9 mouse cellular contexts compared by ENCODE assay signal in genomic region chrX:73063512-73064414, GRCm38 (mm10). TPM values are rescaled to one million over a fixed set of nuclear protein-coding genes. Genes with fewer than 3 reads are reported as not detected.
DNase-seq lines count a peak whose midpoint lies in the region; ATAC-seq and TF ChIP-seq lines count a peak whose summit lies in the region.
"Had no signal": no experiment of that assay in that cellular context is flagged by ENCODE, and none has a peak within 500 bp of the region (broad histone marks: within the 10 kb centered on the region; RNA-seq: fewer than 3 reads in every experiment).

No protein-coding gene starts in this region.

- H3K36me3 ChIP-seq in ES-E14 (ENCODE audit: control insufficient read depth, insufficient read depth, low read length, poor library complexity, severe bottlenecking), result no peaks in the 10 kb centered on the region
- H3K36me3 ChIP-seq in forebrain, embryonic 10.5 days (replicated peaks), result no peaks in the 10 kb centered on the region
- no peaks in the 10 kb centered on the region for H3K36me3 ChIP-seq in neural tube, embryonic 11.5 days (ENCODE audit: control insufficient read depth, insufficient read depth, low read length)

- peaks cover 0 to 2% of the 10 kb centered on the region in 2 experiments; a peak in 1 of 4 replicates for H3K4me1 ChIP-seq in ES-E14 (ENCODE audit: control insufficient read depth in 2 of 2, insufficient read depth in 2 of 2, low read length in 2 of 2, poor library complexity in 1 of 2)
- peaks cover 12% of the 10 kb centered on the region for H3K4me1 ChIP-seq in forebrain, embryonic 10.5 days
- no peaks in the 10 kb centered on the region for H3K4me1 ChIP-seq in neural tube, embryonic 11.5 days (ENCODE audit: control insufficient read depth, insufficient read depth, low read length)

- H3K9ac ChIP-seq in ES-E14 (ENCODE audit: insufficient read depth, low read depth, low read length, poor library complexity, severe bottlenecking), result no peak overlapping the region
- H3K9ac ChIP-seq in neural tube, embryonic 11.5 days (ENCODE audit: low read length), result peak overlapping the region; percentile 41

- peak; percentile 16 for DNase-seq in gastrocnemius, adult 2 months
- DNase-seq in gastrocnemius, postnatal 25 days, result no peak
- DNase-seq in ES-E14 (ENCODE audit: low read depth, low spot score), result no peak
- peak; percentile 35 for DNase-seq in forebrain, embryonic 10.5 days (ENCODE audit: extremely low spot score, low spot score)
- DNase-seq in layer of hippocampus, postnatal 25 days (ENCODE audit: extremely low spot score in 1 of 2, low spot score in 1 of 2), result peak; percentile 26 to 29
- DNase-seq in neural tube, embryonic 11.5 days (ENCODE audit: low spot score), result peak; percentile 51
- DNase-seq in thymus, postnatal 25 days, result no peak
- no peak for DNase-seq in spleen, postnatal 10 days (ENCODE audit: low spot score in 2 of 2)

- peak; percentile 58 for ATAC-seq in neural tube, embryonic 11.5 days (ENCODE audit: insufficient read depth, low FRiP score, low TSS enrichment)

- in situ Hi-C loops in ES-E14 (cut with MboI; ENCODE audit: low sequenced_read_pairs in 2 of 2, unreplicated experiment in 2 of 2), result loop anchor here in 1 of 2 experiments (25.0 kb wide), 1 partner anchor 374 kb away; the partner anchor contains the start of gene Trex2

- no peak overlapping the region for H3K27ac ChIP-seq in gastrocnemius, adult 2 months
- no peak overlapping the region for H3K27ac ChIP-seq in ES-E14 (ENCODE audit: insufficient read depth, low read depth, low read length, poor library complexity, severe bottlenecking)
- peak overlapping the region; percentile 70 for H3K27ac ChIP-seq in forebrain, embryonic 10.5 days
- no peak overlapping the region for H3K27ac ChIP-seq in neural tube, embryonic 11.5 days (ENCODE audit: low read depth, low read length)

- intact Hi-C loops in gastrocnemius, adult 2 months (cut with DNase I), result no loop called here

- no peaks in the 10 kb centered on the region for H3K9me3 ChIP-seq in ES-E14 (ENCODE audit: control insufficient read depth, insufficient read depth, low read depth, low read length)
- no peaks in the 10 kb centered on the region for H3K9me3 ChIP-seq in forebrain, embryonic 10.5 days
- H3K9me3 ChIP-seq in neural tube, embryonic 11.5 days (ENCODE audit: control insufficient read depth, low read length), result no peaks in the 10 kb centered on the region

- no peak overlapping the region for H3K4me3 ChIP-seq in gastrocnemius, adult 2 months
- H3K4me3 ChIP-seq in ES-E14 (ENCODE audit: insufficient read depth in 1 of 2, low read depth in 1 of 2, low read length in 2 of 2, poor library complexity in 1 of 2, severe bottlenecking in 1 of 2), result peak overlapping the region; percentile 3 to 11; a peak in 2 of 4 replicates
- peak overlapping the region; percentile 44 for H3K4me3 ChIP-seq in forebrain, embryonic 10.5 days
- peak overlapping the region; percentile 23 for H3K4me3 ChIP-seq in neural tube, embryonic 11.5 days (ENCODE audit: low read depth, low read length)

- peaks cover 33% of the 10 kb centered on the region for H3K27me3 ChIP-seq in forebrain, embryonic 10.5 days (ENCODE audit: poor library complexity, severe bottlenecking)
- no peaks in the 10 kb centered on the region for H3K27me3 ChIP-seq in neural tube, embryonic 11.5 days (ENCODE audit: control insufficient read depth, insufficient read depth, low read length)

- no peak for TF ChIP-seq CTCF in gastrocnemius, adult 2 months (IDR thresholded peaks at IDR 0.05)

- peak overlapping the region; percentile 36 for H3K4me2 ChIP-seq in neural tube, embryonic 11.5 days (ENCODE audit: low read depth)

- WGBS in forebrain, embryonic 10.5 days, result 35% methylated on average over 24 of the region's 24 CpGs
- 34% methylated on average over 23 of the region's 24 CpGs for WGBS in neural tube, embryonic 11.5 days

TF ChIP-seq in ES-E14, 5 proteins besides CTCF, POLR2A, EP300 and RAD21:
- TF ChIP-seq HCFC1 (IDR thresholded peaks at IDR 0.05; ENCODE audit: borderline replicate concordance, insufficient read depth, low read length), result no peak
- TF ChIP-seq MAFK (IDR thresholded peaks at IDR 0.05; ENCODE audit: insufficient read depth, low read depth, low read length), result no peak
- no peak for TF ChIP-seq CHD2 (IDR thresholded peaks at IDR 0.05; ENCODE audit: low read depth, low read length)
- no peak for TF ChIP-seq ZC3H11A (IDR thresholded peaks at IDR 0.05; ENCODE audit: borderline replicate concordance, low read depth, low read length)
- TF ChIP-seq ZNF384 (IDR thresholded peaks at IDR 0.05; ENCODE audit: low read depth, low read length), result no peak
TF ChIP-seq in ES-E14: peak in this region for 0.

RNA-seq across cellular contexts. Expression of gene Pnma3, which starts 0.8 kb away (rescaled TPM):
- not detected for total RNA-seq in gastrocnemius, adult 2 months (2021)
- not detected for total RNA-seq in gastrocnemius, postnatal 25 days (2021)
- total RNA-seq in ES-E14 (2012; rRNA removed), result 0.16 and 0.18 TPM in 2 replicates
- 0.21 and 0.29 TPM in 2 replicates for polyA plus RNA-seq in forebrain, embryonic 10.5 days (2016; fragmentation: Nextera tagmentation; extraction: Ambion mirVana)
- total RNA-seq in layer of hippocampus, postnatal 25 days (2021), result 10 to 100 TPM; 15.7 to 25.1 TPM
- 0.25 and 0.68 TPM in 2 replicates for polyA plus RNA-seq in neural tube, embryonic 11.5 days (2014; fragmentation: Nextera tagmentation; extraction: Ambion mirVana)
- polyA plus RNA-seq: C2C12 had no signal

RNA-seq across cellular contexts. Expression of gene Xlr4a, which starts 18.5 kb away (rescaled TPM):
- total RNA-seq in gastrocnemius, adult 2 months (2021), result not detected
- total RNA-seq in gastrocnemius, postnatal 25 days (2021), result under 1 TPM in 1 of 2 experiments, not detected in 1; 0.56 TPM
- total RNA-seq in ES-E14 (2012; rRNA removed), result 1.2 and 7.9 TPM in 2 replicates
- polyA plus RNA-seq in forebrain, embryonic 10.5 days (2016; fragmentation: Nextera tagmentation; extraction: Ambion mirVana), result 0.46 and 0.61 TPM in 2 replicates
- total RNA-seq in layer of hippocampus, postnatal 25 days (2021), result 1 to 10 TPM in 1 of 2 experiments, not detected in 1; 2.7 TPM
- 0.20 and 0.73 TPM in 2 replicates for polyA plus RNA-seq in neural tube, embryonic 11.5 days (2014; fragmentation: Nextera tagmentation; extraction: Ambion mirVana)

RNA-seq across cellular contexts. Expression of gene Pnma5, which starts 26.9 kb away (rescaled TPM):
- under 1 TPM in 1 of 2 experiments, not detected in 1; 0.14 TPM for total RNA-seq in gastrocnemius, adult 2 months (2021)
- not detected for total RNA-seq in gastrocnemius, postnatal 25 days (2021)
- 36.5 and 40.7 TPM in 2 replicates for total RNA-seq in ES-E14 (2012; rRNA removed)
- polyA plus RNA-seq in forebrain, embryonic 10.5 days (2016; fragmentation: Nextera tagmentation; extraction: Ambion mirVana), result 0.10 and 0.16 TPM in 2 replicates
- under 1 TPM; 0.25 to 0.38 TPM for total RNA-seq in layer of hippocampus, postnatal 25 days (2021)
- 0.20 TPM in 1 of 2 replicates, not detected in the other for polyA plus RNA-seq in neural tube, embryonic 11.5 days (2014; fragmentation: Nextera tagmentation; extraction: Ambion mirVana)

RNA-seq across cellular contexts. Expression of gene Xlr3a, which starts 33.1 kb away (rescaled TPM):
- total RNA-seq in gastrocnemius, adult 2 months (2021), result under 1 TPM in 1 of 2 experiments, not detected in 1; 0.11 TPM
- total RNA-seq in gastrocnemius, postnatal 25 days (2021), result 1 to 10 TPM in 1 of 2 experiments, under 1 TPM in 1; 0.91 to 3.8 TPM
- 9.6 and 28.8 TPM in 2 replicates for total RNA-seq in ES-E14 (2012; rRNA removed)
- 1.8 and 3.0 TPM in 2 replicates for polyA plus RNA-seq in forebrain, embryonic 10.5 days (2016; fragmentation: Nextera tagmentation; extraction: Ambion mirVana)
- 1 to 10 TPM; 2.0 to 3.4 TPM for total RNA-seq in layer of hippocampus, postnatal 25 days (2021)
- 3.3 and 4.1 TPM in 2 replicates for polyA plus RNA-seq in neural tube, embryonic 11.5 days (2014; fragmentation: Nextera tagmentation; extraction: Ambion mirVana)

RNA-seq across cellular contexts. Expression of gene Gm14685, which starts 53.1 kb away (rescaled TPM):
- total RNA-seq in gastrocnemius, adult 2 months (2021), result not detected
- not detected for total RNA-seq in gastrocnemius, postnatal 25 days (2021)
- total RNA-seq in ES-E14 (2012; rRNA removed), result 0.32 and 1.7 TPM in 2 replicates
- 0.05 TPM in 1 of 2 replicates, not detected in the other for polyA plus RNA-seq in forebrain, embryonic 10.5 days (2016; fragmentation: Nextera tagmentation; extraction: Ambion mirVana)
- total RNA-seq in layer of hippocampus, postnatal 25 days (2021), result 1 to 10 TPM; 2.9 to 3.1 TPM
- polyA plus RNA-seq in neural tube, embryonic 11.5 days (2014; fragmentation: Nextera tagmentation; extraction: Ambion mirVana), result not detected in 2 replicates
- polyA plus RNA-seq: C2C12 had no signal

Comparison
In these comparisons a context has a peak if more than half of its experiments do, and no peak if none do; other contexts are left out.
1. DNase-seq: peak in gastrocnemius, adult 2 months (single experiment), forebrain, embryonic 10.5 days (single experiment), layer of hippocampus, postnatal 25 days (2 of 2) and neural tube, embryonic 11.5 days (single experiment); none in gastrocnemius, postnatal 25 days (single experiment), ES-E14 (single experiment), thymus, postnatal 25 days (single experiment) and spleen, postnatal 10 days (0 of 2).
2. RNA of gene Pnma3, which starts 0.8 kb away (total RNA-seq): 15.7 to 25.1 TPM in layer of hippocampus, postnatal 25 days; 0.16 to 0.18 TPM in ES-E14, not detected in gastrocnemius, adult 2 months and not detected in gastrocnemius, postnatal 25 days; every median in the first group is over 10 times any median in the second.
3. RNA of gene Pnma5, which starts 26.9 kb away (total RNA-seq): 36.5 to 40.7 TPM in ES-E14; 0.25 to 0.38 TPM in layer of hippocampus, postnatal 25 days, 0.14 TPM in gastrocnemius, adult 2 months and not detected in gastrocnemius, postnatal 25 days; every median in the first group is over 10 times any median in the second.